Mouse (Mus musculus) bone marrow, adult 2 months (tissue): ENCODE data around the gene Slc12a5.

Experiments
- CTCF ChIP-seq: fragments of 200-500 bp; IDR thresholded peaks from 2 replicates; pipeline ENCODE4 v1.5.1; 2011; ENCODE audit warnings: low read length, control low read depth; ENCODE audit not compliant: control insufficient read depth, insufficient read depth
- POLR2A ChIP-seq: fragments of 200-500 bp; IDR thresholded peaks from 2 replicates; pipeline ENCODE4 v1.6.1; 2011; ENCODE audit warnings: low read depth, mild to moderate bottlenecking, control low read depth, low read length, borderline replicate concordance; ENCODE audit not compliant: control insufficient read depth

DNA sequence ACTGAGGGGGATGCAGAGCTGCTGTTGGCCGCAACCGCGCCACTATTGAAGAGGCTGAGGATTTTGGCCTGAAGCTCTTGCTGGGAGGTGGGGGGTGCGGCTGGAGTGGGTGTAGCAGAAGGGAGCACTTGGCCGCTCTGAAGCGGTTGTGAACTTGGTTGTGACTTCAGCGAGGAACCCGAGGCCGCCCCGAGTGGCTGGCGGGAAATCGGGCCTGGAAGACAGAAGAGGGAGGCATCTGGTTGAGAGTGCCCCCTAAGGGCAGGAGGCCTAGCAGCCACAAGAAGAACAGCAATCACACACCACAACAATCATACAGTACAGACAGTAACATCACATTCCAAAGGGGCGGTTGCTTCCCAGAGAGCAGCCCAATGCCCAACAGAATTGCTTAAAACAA, 41.4 kb downstream of the Slc12a5 start:
- TF ChIP-seq CTCF (no peak), POLR2A (no peak)
